Mouse (Mus musculus) heart, embryonic 14.5 days (tissue): ENCODE results near the gene Tmcc3. TPM values are rescaled to one million over a fixed set of nuclear protein-coding genes. Genes with fewer than 3 reads are reported as not detected.

Experiments
- ATAC-seq: fragments of 200-750 bp; cut with Nextera tagmentation; 2 replicates; pipeline ENCODE4 v1.8.0; 2017; ENCODE audit warnings: low read depth, moderate TSS enrichment; ENCODE audit not compliant: insufficient number of reproducible peaks, insufficient read depth, low FRiP score
- H3K27ac ChIP-seq, 2 experiments: fragments of 200-500 bp in 1 of 2; fragments of 300-500 bp in 1 of 2; sonication (generic) in 1 of 2; replicated peaks in 1 of 2; 2 replicates each; pipeline ENCODE4 v1.5.1; 2012 to 2014; ENCODE audit warnings: low read depth in 2 of 2, low read length in 2 of 2, control low read depth in 1 of 2, mild to moderate bottlenecking in 1 of 2, mixed read lengths in 1 of 2; ENCODE audit not compliant: control insufficient read depth in 1 of 2, insufficient read depth in 1 of 2
- H3K27me3 ChIP-seq: fragments of 300-500 bp; sonication (generic); 2 replicates; pipeline ENCODE4 v1.6.1; 2014; ENCODE audit warnings: mild to moderate bottlenecking, low read length, control low read depth; ENCODE audit not compliant: control insufficient read depth, insufficient read depth
- H3K36me3 ChIP-seq: fragments of 300-500 bp; sonication (generic); 2 replicates; pipeline ENCODE4 v1.6.1; 2014; ENCODE audit warnings: mild to moderate bottlenecking, control low read depth, low read length, mixed read lengths; ENCODE audit not compliant: control insufficient read depth, insufficient read depth
- H3K4me1 ChIP-seq, 2 experiments: fragments of 200-500 bp in 1 of 2; fragments of 300-500 bp in 1 of 2; sonication (generic) in 1 of 2; 2 replicates each; pipeline ENCODE4 v1.6.1; 2012 to 2014; ENCODE audit warnings: low read length in 2 of 2, control low read depth in 1 of 2, mixed read lengths in 1 of 2; ENCODE audit not compliant: control insufficient read depth in 2 of 2, insufficient read depth in 2 of 2
- H3K4me2 ChIP-seq: fragments of 300-500 bp; sonication (generic); 2 replicates; pipeline ENCODE4 v1.6.1; 2014; ENCODE audit warnings: mild to moderate bottlenecking, low read length
- H3K4me3 ChIP-seq, 2 experiments: fragments of 200-500 bp in 1 of 2; fragments of 300-500 bp in 1 of 2; sonication (generic) in 1 of 2; 2 replicates each; pipeline ENCODE4 v1.5.1; 2012 to 2014; ENCODE audit warnings: low read length in 2 of 2, mild to moderate bottlenecking in 2 of 2, control low read depth in 1 of 2, low read depth in 1 of 2, moderate library complexity in 1 of 2; ENCODE audit not compliant: control insufficient read depth in 1 of 2, insufficient read depth in 1 of 2
- H3K9ac ChIP-seq: fragments of 300-500 bp; sonication (generic); 2 replicates; pipeline ENCODE4 v1.6.1; 2014; ENCODE audit warnings: mild to moderate bottlenecking, low read length
- H3K9me3 ChIP-seq: fragments of 300-500 bp; sonication (generic); 2 replicates; pipeline ENCODE4 v1.6.1; 2016; ENCODE audit warnings: low read length, control low read depth; ENCODE audit not compliant: control insufficient read depth
- WGBS: fragments of 180-500 bp; shearing (Covaris S2); extraction: QIAGEN DNeasy Blood & Tissue Kit; methylation state at CpG from one replicate; pipeline ENCODE4 v1.1.7; 2014; 5-methylcytosine and 5-hydroxymethylcytosine counted together
- polyA plus RNA-seq: library from polyadenylated mRNA; unstranded; fragments of >200 nt; fragmentation: Nextera tagmentation; extraction: Ambion mirVana; gene quantifications from 2 replicates; pipeline ENCODE4 v1.2.1, GENCODE M21; 2014

The Tmcc3 gene
- polyA plus RNA-seq, 1 experiment from 2014 or later, result 9.6 TPM

GRCm38 (mm10) chr10:94611228-94611968 is 299.6 kb downstream of the Tmcc3 start:
- Histone ChIP-seq H3K27me3 (no peaks in the 10 kb centered on the region), H3K9me3 (no peaks in the 10 kb centered on the region), H3K36me3 (no peaks in the 10 kb centered on the region), H3K4me2 (no peak overlapping the region), H3K4me1 (peaks cover 2 to 12% of the 10 kb centered on the region in 2 experiments; a peak in 2 of 4 replicates), H3K4me3 (no peak overlapping the region), H3K27ac (no peak overlapping the region), H3K9ac (no peak overlapping the region)
- WGBS, result 56% methylated on average over 13 of the region's 13 CpGs
- no peak for ATAC-seq

DNA sequence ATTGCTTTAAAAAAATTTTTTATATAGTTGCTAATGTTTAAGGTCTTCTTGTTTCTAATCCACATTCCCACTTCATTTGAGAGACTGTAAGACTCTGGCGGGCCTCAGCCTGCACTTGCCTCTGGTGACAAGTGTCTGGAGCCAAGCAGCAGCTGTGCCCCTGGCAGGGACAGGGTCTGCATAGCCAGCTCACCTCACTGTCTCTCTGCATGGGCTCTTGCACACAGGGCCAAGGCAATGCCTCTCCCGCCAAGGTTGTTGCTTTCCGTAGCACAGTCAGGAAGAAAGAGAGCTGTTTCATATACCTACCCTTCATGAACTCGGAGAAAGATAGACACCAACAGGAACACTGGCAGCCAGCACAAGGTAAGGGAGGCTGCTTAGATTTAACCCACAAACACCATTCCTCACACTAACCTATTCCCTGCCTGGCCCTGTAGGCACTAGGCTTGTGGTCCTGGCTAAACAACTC is 300.3 kb downstream of the Tmcc3 start:
- Histone ChIP-seq H3K4me1 (peaks cover 2 to 12% of the 10 kb centered on the region in 2 experiments; a peak in 2 of 4 replicates), H3K36me3 (no peaks in the 10 kb centered on the region), H3K4me2 (no peak overlapping the region), H3K27me3 (no peaks in the 10 kb centered on the region), H3K4me3 (no peak overlapping the region), H3K27ac (no peak overlapping the region; a peak in 1 of 4 replicates), H3K9ac (no peak overlapping the region), H3K9me3 (no peaks in the 10 kb centered on the region)
- ATAC-seq, result no peak
- 58% methylated on average over 4 of the region's 4 CpGs for WGBS

- Histone ChIP-seq H3K4me2 (no peak overlapping the region), H3K9ac (no peak overlapping the region), H3K4me1 (no peaks in the 10 kb centered on the region; a peak in 1 of 4 replicates), H3K36me3 (no peaks in the 10 kb centered on the region), H3K4me3 (no peak overlapping the region), H3K27me3 (peaks cover 19% of the 10 kb centered on the region), H3K27ac (no peak overlapping the region), H3K9me3 (no peaks in the 10 kb centered on the region)
- ATAC-seq, result no peak
- WGBS, result 94% methylated on average over 5 of the region's 5 CpGs
Observed at GRCm38 (mm10) chr10:94619586-94619985, 307.8 kb downstream of the Tmcc3 start.

DNA sequence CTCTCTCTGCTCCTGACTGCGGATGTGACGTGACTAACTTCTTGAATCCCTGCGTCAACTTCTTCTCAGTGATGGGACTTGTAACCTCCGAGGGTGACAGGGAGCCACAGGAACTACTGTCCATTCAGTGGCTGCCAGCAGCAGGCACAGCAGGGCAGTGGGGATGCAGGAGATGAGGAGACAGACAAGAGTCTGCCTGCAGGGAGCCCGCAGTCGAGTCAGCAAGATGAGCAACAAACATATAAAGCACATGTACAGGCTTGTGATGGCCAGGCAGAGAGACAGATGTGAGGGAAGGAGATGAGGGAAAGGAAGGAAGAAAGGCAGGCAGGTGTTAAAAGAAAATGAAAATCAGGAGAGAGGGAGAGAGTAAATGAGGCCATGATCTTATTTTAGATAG is 308.8 kb downstream of the Tmcc3 start:
- H3K9ac ChIP-seq, result no peak overlapping the region
- H3K27ac ChIP-seq, result no peak overlapping the region
- no peaks in the 10 kb centered on the region for H3K9me3 ChIP-seq
- no peak overlapping the region for H3K4me3 ChIP-seq
- ATAC-seq, result no peak
- no peak overlapping the region for H3K4me2 ChIP-seq
- WGBS, result 49% methylated on average over 6 of the region's 6 CpGs
- no peaks in the 10 kb centered on the region; a peak in 1 of 4 replicates for H3K4me1 ChIP-seq
- H3K27me3 ChIP-seq, result peaks cover 19% of the 10 kb centered on the region
- H3K36me3 ChIP-seq, result no peaks in the 10 kb centered on the region

- Histone ChIP-seq H3K36me3 (no peaks in the 10 kb centered on the region), H3K9ac (no peak overlapping the region), H3K4me3 (no peak overlapping the region), H3K27me3 (peaks cover 19% of the 10 kb centered on the region), H3K4me2 (no peak overlapping the region), H3K9me3 (no peaks in the 10 kb centered on the region), H3K27ac (no peak overlapping the region), H3K4me1 (no peaks in the 10 kb centered on the region; a peak in 1 of 4 replicates)
- 17% methylated on average over 13 of the region's 13 CpGs for WGBS
- no peak for ATAC-seq
Observed at GRCm38 (mm10) chr10:94621420-94622225, 309.9 kb downstream of the Tmcc3 start.

DNA sequence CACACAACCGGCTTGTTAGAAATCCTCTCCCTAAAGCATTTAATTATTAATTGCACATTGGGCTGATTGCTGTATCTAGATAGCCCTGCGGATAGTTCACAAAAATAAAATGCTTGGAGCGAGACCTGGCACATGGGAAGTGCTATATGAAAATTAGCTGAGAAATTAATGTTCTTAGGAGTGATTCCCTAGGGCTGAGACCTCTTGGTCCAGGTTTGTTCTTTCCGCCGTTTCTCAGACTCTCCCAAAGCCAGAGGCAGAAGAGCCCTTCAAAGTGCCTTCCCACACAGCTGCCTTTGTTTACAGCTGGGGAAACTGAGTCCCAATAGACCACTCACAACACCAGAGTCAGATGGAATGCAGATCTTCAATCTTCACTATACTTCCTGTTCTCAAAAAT is 310.5 kb downstream of the Tmcc3 start:
- no peaks in the 10 kb centered on the region for H3K9me3 ChIP-seq
- no peak overlapping the region for H3K4me2 ChIP-seq
- 53% methylated on average over 5 of the region's 5 CpGs for WGBS
- H3K9ac ChIP-seq, result no peak overlapping the region
- H3K27me3 ChIP-seq, result peaks cover 19% of the 10 kb centered on the region
- no peaks in the 10 kb centered on the region for H3K36me3 ChIP-seq
- no peaks in the 10 kb centered on the region; a peak in 1 of 4 replicates for H3K4me1 ChIP-seq
- H3K27ac ChIP-seq, result no peak overlapping the region
- no peak overlapping the region for H3K4me3 ChIP-seq
- ATAC-seq, result no peak

DNA sequence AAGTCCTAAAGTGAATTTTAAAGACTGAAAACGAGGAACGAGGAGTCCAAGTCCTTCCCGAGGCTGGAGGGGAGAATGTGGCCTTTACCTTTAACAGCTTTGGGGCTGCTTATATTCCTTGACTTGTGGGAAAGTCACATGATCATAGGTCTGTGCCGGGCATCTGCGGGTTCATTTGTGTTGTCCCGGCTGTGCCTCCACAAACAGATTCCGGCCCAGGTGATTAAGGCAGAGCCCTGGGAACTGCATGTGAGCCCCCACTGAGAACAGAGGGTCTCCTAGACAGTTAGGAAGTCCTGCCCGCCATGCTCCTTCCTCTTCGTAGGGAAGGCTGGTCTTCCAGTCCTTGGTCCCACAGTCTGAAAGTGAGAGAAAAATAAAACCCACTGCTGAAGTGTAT is 311.1 kb downstream of the Tmcc3 start:
- H3K4me2 ChIP-seq, result no peak overlapping the region
- no peak for ATAC-seq
- H3K27ac ChIP-seq, result no peak overlapping the region
- no peaks in the 10 kb centered on the region; a peak in 1 of 4 replicates for H3K4me1 ChIP-seq
- H3K9me3 ChIP-seq, result no peaks in the 10 kb centered on the region
- H3K9ac ChIP-seq, result no peak overlapping the region
- no peaks in the 10 kb centered on the region for H3K36me3 ChIP-seq
- 39% methylated on average over 9 of the region's 9 CpGs for WGBS
- no peak overlapping the region for H3K4me3 ChIP-seq
- H3K27me3 ChIP-seq, result peaks cover 19% of the 10 kb centered on the region
